Mouse (Mus musculus) activated CD4-positive, CD25-positive, alpha-beta regulatory T cell, adult 4 months (primary cell): ENCODE data around the gene Galnt10. TPM values are rescaled to one million over a fixed set of nuclear protein-coding genes. Genes with fewer than 3 reads are reported as not detected.

Experiments
- ATAC-seq: one replicate; pipeline ENCODE4 v1.8.0; 2017
- polyA plus RNA-seq, 2 experiments: library from polyadenylated mRNA; unstranded; fragments of 100-300 nt; shearing (Covaris generic); gene quantifications; one replicate each; pipeline ENCODE4 v1.2.1; 2017

Gene Galnt10
- polyA plus RNA-seq, 2 experiments from 2014 or later, result 4.1 to 7.6 TPM

GRCm38 (mm10) chr11:57732410-57733281 lies 87.4 kb downstream of the Galnt10 start:
- no peak for ATAC-seq

- no peak for ATAC-seq
Measured at GRCm38 (mm10) chr11:57747294-57748080, 102.2 kb downstream of the Galnt10 start.

GRCm38 (mm10) chr11:57753538-57754203 lies 108.4 kb downstream of the Galnt10 start:
- ATAC-seq, result no peak

- ATAC-seq, result no peak
Measured at GRCm38 (mm10) chr11:57758621-57759020, 113.4 kb downstream of the Galnt10 start.

- no peak for ATAC-seq
Measured at GRCm38 (mm10) chr11:57760509-57761058, 115.3 kb downstream of the Galnt10 start.

- ATAC-seq, result no peak
Measured at GRCm38 (mm10) chr11:57761347-57761746, 116.1 kb downstream of the Galnt10 start.

- no peak for ATAC-seq
Measured at GRCm38 (mm10) chr11:57764124-57764523, 118.9 kb downstream of the Galnt10 start.

GRCm38 (mm10) chr11:57766617-57767016 lies 121.4 kb downstream of the Galnt10 start:
- no peak for ATAC-seq

- no peak for ATAC-seq
Measured at GRCm38 (mm10) chr11:57767171-57767570, 121.9 kb downstream of the Galnt10 start.

GRCm38 (mm10) chr11:57770776-57771175 lies 125.5 kb downstream of the Galnt10 start:
- no peak for ATAC-seq

- no peak for ATAC-seq
Measured at GRCm38 (mm10) chr11:57771676-57772075, 126.4 kb downstream of the Galnt10 start.

GRCm38 (mm10) chr11:57773479-57773878 lies 128.2 kb downstream of the Galnt10 start:
- ATAC-seq, result no peak

GRCm38 (mm10) chr11:57773936-57774335 lies 128.7 kb downstream of the Galnt10 start:
- no peak for ATAC-seq

- no peak for ATAC-seq
Measured at GRCm38 (mm10) chr11:57775868-57776267, 130.6 kb downstream of the Galnt10 start.

- no peak for ATAC-seq
Measured at GRCm38 (mm10) chr11:57776546-57776945, 131.3 kb downstream of the Galnt10 start.

- peak; percentile 71 for ATAC-seq
Measured at GRCm38 (mm10) chr11:57778349-57778748, 133.1 kb downstream of the Galnt10 start.

GRCm38 (mm10) chr11:57779824-57780223 lies 134.6 kb downstream of the Galnt10 start:
- ATAC-seq, result no peak

GRCm38 (mm10) chr11:57786616-57787418 lies 141.6 kb downstream of the Galnt10 start:
- ATAC-seq, result no peak

- ATAC-seq, result peak; percentile 40
Measured at GRCm38 (mm10) chr11:57787913-57788312, 142.7 kb downstream of the Galnt10 start.

GRCm38 (mm10) chr11:57790866-57791535 lies 145.8 kb downstream of the Galnt10 start:
- ATAC-seq, result no peak

- no peak for ATAC-seq
Measured at GRCm38 (mm10) chr11:57795086-57795485, 149.8 kb downstream of the Galnt10 start.
